Mouse (Mus musculus) hindlimb bud, embryonic 11.5 days (tissue): ENCODE results near the gene 9030025P20Rik.
A peak's percentile ranks its signal among the peaks of the same experiment; 100 is the strongest.
"Not testable (repeated sequence)": the region's sequence is repeated elsewhere in the genome, so short reads cannot be mapped to it uniquely, and the experiment has no call there.

Experiments
- DNase-seq: peaks from one replicate; pipeline ENCODE4 v3.0.0-alpha.2; 2012; ENCODE audit warnings: low read depth, low spot score; ENCODE audit errors: extremely low spot score

The 9030025P20Rik gene

DNA sequence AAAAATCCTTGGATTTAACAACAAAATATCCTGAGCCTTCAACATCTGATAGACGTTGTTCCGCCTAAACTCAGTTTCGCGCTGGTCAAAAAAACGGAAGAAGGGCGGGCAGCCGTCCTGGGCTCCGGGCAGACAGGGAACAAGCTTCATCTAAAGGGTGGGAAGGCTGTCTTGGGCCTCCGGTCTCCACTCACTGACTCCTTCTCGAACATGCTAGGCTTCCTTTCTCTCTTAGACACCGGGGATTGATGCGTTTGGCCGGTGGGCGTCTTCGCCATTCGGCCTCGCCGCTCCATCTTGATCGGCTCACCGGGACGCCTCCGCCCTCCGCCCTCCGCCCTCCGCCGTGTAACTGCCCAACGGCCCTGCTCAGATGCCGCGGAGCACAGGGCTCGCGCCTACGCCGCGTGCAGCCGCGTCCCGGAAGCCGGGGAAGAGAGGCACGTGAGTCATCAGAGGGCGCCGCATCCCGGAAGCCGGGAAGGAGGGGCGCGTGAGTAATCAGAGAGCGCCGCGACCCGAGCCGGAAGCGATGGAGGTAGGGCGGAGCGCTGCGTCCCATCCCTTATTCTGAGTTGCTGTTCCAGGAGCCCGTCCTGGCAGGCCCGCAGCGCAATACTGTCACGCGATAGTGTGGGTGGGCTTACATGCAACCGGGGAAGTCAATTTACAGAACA, at the start of gene 9030025P20Rik, which contains the start of gene Gm3417:
9030025P20Rik (plus strand) TSS at position 107 of the 677 bp plus-strand sequence.
Gm3417 (minus strand) TSS at position 429 of the 677 bp plus-strand sequence.
- DNase-seq = not testable (repeated sequence)

DNA sequence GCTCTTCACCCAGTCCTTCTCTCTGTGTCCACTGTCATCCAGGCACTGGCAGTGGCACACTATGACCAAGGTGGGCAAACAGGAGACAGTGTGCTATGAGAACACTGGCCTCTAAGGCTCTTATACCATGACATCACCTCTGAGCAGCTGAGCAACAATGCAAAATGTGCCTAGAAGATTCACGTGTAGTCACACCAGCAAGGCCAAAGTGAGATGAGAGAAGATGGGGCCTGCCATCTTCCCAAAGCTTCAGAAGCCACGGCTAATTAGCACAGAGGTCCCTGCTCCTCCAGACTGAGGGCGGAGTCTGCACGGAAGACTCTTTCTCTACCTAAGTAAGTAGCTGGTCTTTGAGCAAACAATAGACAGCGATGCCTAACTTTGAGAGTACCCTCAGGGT, 49.6 kb upstream of the 9030025P20Rik start:
- DNase-seq = no peak

DNA sequence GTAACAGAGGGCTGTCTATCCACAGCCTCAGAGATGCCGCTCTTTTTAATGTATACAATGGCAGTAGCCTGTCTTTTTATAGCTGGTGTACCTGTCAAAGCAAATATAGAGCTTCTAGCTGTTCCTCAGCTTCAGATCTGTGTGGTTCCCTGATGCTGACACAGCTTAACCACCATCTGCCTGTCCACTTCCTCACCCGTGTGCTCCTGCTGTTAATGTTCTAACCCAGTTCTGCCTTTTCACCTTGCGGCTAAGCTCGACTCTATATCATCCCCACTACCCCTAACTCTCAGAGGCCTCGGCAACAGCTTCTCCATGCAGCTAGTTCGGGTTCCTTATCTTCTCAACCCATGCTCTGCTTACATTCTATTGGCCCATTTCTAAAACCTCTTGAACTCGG, 47.6 kb upstream of the 9030025P20Rik start:
- DNase-seq = no peak

DNA sequence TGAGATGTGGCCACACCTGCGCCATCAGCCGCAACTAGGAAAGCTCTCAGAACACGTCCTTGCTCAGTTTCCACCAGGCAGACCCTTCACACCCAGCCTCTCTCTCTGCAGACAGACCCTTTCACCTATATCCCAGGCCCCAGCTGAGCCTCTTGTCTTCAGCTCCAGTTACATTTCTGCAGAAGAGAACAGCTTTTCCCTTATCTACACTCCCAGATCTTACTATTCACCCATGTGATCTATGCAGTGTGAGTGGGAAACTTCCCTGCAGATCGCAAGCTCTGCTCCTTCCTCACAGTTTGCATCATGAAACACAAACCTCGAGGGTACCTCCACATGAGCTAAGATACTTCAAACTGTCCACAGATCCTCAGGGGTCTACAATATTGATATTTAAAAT, 46.8 kb upstream of the 9030025P20Rik start:
- DNase-seq = no peak

DNA sequence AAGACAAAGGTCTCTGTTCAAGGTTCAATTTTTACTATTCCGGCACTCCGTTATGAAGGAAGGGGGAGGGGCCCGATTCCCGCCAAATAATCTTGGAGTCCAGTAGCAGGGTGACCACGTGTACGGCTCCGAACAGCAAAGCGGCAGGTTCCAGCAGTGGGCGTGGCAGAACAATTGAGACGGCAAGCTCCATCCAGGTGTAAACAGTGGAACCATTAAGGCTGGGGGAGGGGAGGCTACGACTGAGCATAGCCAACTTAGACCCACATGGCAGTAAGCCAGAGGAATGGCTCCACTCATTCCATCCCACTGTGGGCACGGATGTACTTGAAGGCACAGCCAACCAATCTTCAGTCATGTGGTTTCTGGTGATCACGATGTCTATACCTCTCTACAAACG, 43.0 kb upstream of the 9030025P20Rik start:
- not testable (repeated sequence) for DNase-seq

DNA sequence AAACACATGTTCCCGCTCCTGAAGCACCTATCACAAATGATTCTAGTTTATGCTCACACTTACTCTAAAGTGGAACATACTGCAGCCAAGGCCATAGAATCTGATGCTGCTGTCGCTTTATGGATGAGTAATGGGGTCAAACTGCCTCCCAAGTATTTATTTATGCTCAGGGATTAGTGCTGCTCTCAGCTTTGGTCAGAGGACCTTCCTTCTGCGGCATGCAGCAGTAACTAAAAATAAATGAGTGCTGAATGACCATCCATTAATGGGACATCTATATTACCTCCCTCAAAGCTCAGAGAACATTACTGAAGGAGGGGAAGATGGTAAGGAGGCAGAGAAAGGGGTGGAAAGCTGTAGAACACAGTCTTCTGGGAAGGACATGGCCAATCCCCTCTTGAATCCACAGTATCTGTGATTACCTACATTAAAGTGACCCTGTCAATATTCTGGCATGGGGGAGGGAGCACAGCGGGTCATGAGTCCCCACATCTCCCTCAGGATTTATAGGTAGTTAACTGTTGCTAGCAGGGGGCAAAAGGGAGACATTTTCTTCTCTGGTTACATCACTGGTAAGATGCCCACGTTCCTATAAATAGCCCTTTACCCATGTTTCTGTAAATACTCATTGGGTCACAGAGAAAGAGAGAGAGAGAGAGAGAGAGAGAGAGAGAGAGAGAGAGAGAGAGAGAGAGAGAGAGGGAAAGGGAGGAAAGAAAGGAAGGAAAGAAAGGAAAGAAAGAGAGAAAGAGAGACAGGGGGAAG, 42.2 kb upstream of the 9030025P20Rik start:
- DNase-seq = no peak

DNA sequence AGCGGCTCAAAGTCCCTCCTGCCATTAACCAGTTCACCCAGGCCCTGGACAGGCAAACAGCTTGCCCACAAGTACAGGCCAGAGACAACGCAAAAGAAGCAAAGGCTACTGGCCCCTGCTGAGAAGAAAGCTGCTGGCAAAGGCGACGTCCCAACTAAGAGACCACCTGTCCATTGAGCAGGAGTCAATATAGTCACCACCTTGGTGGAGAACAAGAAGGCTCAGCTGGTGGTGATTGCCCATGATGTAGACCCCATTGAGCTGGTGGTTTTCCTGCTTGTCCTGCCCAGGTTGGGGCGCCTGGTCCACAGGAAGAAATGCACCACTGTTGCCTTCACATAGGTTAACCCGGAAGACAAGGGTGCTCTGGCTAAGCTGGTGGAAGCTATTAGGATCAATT, 36.1 kb upstream of the 9030025P20Rik start:
- not testable (repeated sequence) for DNase-seq

DNA sequence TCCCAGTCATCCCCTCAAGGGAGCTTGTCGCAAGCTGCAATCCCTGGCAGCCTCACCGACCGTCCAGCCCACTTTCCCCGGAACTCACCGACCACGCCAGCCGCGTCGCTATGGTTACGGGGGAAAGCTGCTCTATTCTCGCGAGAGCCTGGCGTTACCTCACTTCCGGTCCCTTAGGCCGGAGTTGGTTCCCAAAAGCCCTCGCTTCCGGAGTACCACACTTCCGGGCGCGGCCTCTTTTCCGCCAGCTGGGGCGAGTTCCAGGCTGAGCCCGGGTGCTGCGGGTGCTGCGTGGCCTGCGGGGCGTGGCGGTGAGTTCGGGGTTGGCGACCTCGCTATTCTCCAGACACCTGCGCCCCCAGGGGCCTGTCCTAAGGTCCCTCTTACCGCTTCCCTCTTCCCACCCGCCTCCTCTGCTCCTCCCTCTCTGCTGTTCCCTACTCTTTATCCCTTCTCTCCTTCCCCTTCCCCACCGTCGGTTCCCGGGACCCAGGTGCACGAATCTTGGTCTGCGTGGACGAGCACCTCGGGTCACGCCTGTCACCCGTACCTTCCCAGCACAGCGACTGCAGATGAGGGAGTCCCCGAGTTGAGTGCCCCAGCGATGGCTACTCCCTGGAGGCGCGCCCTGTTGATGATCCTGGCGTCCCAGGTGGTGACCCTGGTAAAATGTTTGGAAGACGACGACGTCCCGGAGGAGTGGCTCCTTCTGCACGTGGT, 35.1 kb upstream of the 9030025P20Rik start, which contains the start of the genes Wdr27 and 1600012H06Rik:
Wdr27 (minus strand) TSS at position 150 of the 720 bp plus-strand sequence.
1600012H06Rik (plus strand) TSS at position 176 of the 720 bp plus-strand sequence.
- DNase-seq = peak; percentile 99

DNA sequence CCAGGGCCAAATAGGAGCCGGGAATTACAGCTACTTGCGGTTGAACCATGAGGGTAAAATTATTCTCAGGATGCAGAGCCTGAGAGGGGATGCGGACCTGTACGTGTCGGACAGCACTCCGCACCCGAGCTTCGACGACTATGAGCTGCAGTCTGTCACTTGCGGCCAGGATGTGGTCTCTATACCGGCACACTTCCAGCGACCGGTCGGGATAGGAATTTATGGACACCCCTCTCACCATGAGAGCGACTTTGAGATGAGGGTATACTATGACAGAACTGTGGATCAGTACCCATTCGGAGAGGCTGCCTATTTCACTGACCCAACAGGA, 34.6 kb upstream of the 9030025P20Rik start:
- no peak for DNase-seq

DNA sequence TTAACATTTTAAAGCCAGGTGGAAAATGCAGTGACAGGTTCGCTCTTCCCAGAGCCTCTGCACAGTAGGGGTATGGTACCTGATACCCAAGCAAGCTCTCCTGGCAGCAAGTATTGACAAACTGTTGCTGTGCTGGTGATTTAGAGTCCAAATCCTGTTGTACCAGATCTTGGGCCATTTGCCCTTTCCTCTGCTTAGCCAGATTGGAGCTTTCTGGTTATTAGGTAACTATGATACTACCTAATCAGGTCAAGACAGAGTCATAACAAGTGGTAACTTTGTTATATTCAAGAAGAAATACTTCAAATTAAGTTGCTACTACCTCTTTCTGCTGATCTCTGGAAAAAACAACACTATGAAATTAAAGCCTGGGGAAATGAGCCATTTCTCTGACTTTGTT, 33.7 kb upstream of the 9030025P20Rik start:
- no peak for DNase-seq

DNA sequence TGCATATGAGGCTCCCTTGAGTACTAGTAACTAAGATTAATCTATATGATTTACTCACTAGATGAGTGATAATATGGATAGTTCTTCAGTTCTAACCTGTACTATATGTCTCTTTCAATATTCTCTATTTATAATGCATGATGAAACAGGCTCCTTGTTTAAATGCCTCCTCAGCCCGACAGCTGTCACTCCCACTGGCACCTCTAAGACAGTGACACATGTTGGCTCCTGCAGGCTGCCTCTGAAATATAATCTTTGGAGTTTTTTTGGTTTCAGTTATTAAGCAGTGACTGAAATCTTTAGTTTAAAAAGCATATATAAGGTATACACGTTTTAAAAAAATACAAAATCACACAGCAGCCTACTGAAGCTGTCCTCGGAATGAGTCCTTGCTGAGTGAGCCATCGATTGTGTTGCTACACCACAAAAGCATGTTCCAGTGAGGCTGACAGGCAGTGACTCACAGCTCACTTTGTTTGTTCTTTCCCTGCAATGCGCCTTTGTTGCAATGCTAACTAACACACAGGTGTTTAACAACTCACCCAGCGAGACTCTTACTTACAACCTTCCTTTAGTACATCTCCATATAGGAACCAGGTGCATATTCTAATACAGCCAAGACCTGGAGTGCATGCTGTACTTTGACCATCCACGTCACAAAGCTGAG, 29.0 kb upstream of the 9030025P20Rik start:
- no peak for DNase-seq

DNA sequence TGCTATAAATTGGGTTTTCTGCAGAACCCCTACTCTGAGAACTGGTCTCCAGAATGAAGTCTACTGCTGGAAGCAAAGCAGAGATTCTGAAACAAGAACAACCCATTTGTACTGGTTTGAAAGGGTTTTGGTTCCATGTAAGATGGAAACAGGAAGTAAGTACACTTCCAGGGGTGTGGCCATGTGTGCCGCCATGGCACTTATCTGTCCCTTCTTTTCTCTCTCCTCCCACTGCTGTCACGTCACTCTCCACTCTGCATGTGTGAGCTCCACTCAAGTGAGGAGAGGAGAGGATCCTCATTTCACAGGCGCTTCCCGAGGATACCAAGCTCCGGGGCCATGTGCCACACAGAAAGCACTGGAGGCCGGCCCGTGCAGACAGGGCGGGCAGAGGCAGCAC, 24.8 kb upstream of the 9030025P20Rik start:
- no peak for DNase-seq

DNA sequence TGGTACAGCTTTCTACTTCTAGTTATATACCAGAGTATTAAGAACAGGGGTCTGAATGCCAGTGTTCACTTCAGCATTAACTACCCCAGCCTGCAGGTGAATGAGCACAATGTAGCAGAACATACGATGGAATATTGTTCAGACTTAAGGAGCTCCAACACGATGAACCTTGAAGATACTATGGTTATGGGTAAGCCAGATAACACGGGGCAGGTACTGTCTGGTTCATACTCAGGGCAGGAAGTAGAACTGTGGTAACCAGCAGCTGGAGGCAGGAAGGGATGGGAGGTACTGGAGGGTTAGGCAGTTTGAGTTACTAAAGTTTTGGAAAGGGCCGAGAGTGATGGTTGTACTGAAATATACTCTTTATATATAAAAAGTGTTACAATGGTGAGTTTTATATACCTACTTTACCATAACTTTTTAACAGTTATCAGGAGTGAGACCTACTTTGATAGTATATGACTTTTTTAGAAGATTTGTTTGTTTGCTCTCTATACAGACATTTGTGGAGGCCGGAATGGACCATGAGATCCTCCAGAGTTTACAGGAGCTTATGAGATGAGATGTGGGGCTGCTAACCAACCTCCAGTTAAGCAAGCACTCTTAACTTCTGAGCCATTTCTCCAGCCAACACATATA, 19.5 kb upstream of the 9030025P20Rik start:
- no peak for DNase-seq

DNA sequence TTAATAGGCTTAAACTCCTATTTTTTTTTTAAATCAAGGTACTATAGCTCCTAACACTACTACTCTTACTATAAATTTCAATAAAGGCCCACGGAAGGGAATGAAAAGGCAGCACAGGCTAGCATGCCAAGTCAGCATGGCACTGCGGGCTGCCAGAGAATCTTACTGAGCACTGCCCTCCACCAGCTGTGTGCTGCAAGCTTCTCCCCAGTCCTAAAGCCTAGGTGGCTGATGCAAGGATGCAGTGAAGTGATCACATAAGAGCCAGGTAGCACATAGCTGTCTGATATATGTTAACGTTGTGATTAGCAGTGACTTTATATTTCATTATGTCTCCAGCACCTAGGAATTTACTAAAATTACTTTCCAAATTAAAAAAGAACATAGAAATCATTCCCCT, 18.3 kb upstream of the 9030025P20Rik start:
- DNase-seq = no peak

DNA sequence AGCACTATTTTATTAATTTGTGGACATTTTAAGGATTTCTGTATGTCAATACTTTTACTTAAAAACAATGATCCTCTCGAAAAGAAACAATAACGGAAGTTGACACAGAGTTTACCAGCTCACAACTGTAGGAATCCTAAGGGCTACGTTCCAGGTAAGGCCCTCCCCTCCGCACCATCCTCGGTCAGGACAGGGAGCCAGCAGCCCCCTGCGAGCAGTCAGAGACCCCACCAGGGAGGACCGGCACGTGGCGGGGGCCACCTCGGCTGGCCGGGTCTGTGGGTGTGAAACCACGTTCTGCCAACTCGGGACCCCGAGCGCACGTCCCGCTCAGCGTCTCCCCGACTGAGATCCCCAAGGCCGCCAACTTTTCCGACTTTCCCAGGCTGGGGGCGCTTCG, 17.7 kb upstream of the 9030025P20Rik start:
- no peak for DNase-seq

DNA sequence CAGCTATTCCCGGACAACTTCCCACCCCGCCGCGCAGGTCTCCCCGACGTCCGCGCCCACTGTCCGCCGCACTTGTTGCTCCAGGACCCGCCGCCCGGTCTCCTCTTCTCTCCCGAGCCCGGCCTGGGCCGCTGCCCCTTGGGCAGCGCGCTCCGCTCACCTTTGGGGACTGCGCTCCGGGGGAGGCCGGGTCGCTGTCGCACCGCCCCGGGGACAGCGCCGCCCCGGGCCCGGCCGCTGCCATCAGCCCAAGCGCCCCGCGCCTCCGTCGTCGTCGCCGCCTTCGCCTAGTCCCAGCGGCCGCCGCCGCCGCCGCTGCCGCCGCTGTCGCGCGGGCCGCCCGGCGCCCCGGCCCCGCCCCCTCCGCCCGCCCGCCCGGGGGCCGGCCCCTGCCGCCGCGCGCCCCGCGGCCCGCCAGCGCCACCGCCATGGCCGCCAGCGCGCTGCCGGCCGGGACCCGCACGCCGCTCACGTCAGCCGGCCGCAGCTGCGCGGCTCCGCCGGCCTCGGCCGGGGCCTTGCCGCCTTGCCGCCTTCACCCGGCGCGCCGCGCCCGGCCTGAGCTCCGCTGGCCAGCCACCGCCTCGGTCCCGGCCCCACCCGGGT, 17.2 kb upstream of the 9030025P20Rik start, which contains the start of gene Phf10:
Phf10 (minus strand) TSS at position 323 of the 606 bp plus-strand sequence.
- DNase-seq = not testable (repeated sequence)

DNA sequence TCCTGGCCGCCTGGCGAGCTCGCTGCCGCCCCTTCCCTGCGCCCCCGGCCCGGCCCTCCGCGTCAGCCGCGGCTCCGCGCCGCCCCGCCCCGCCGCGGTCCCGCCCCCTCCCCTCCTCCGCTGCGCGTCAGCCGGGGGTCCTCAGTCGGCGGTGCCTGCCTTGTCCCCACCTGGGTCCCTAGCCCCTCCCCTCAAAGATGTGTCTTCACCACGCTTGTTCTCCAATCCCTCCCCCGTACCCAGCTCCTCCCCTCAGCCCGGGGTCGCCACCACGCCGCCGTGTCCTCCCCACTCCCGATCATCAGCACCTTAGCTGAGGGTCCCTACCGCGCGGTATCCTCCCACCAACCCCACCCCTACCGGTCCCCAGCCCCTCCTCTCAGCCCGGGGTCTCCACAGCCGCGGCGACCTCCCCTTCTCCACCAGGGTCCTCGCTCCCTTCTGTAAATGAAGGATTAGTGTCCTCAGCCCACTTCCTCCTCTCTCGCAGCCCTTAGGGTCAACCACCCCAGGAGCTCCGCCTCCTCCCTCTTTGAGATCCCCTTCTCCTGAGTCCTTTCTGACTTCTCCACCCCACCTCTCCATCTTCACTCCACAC, 16.6 kb upstream of the 9030025P20Rik start:
- not testable (repeated sequence) for DNase-seq

DNA sequence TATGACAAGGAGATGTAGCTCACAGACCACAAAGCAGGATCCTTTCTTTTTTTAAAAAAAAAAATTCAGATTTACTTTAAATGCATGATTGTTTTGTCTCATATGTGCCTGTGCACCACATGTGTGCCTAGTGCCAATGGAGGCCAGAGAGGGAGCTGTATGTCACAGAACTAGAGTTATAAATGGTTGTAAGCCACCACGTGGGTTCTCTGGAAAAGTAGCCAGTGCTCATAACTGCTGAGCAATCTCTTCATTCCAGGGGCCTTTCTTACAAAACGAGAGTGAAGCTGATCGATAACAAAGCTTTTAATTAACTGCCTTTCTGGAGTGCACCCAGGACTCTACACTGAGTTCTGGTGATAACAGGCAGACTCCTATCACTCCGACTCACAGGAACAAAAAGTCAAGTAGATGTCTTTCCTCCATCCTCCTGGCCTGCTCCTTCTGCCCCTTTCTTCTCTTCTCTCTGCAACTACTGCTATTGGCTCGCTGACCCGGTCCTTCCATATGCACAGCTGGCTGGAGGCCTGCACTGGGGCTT, 9.8 kb upstream of the 9030025P20Rik start:
- DNase-seq = not testable (repeated sequence)

DNA sequence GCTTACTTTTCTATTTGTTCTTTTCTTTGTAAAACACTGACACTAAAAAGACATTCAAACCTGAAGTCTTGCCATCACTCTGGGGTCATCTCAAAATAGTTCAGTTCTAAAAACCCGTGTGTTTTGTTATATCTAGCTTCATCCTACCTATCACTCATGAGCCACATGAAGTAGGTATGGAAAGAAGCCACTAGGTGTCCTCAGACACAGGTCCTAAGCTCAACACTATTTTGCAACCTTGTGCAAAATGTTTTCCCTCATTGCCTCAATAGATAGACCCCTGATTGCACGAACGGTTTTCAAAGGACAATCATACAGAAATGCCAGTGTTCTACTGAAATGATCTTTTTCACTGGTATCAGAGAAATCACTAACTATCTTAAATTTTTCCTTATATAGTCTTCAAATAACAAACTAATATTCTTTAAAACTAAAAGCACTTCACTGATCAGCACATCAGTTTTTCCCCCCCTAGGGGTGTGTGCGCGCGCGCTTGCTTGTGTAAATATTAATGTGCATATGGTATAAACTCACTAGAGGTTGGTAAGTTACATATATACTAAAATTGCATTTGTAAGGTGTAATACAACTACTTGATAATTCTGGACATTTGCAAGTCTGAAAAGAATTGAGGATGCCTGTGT, 428 bp upstream of the 9030025P20Rik start:
- DNase-seq = not testable (repeated sequence)
